In genomic region chr16:72337757-72338156, GRCm38 (mm10) we compare ENCODE assay signal across 25 mouse cellular contexts. TPM values are rescaled to one million over a fixed set of nuclear protein-coding genes. Genes with fewer than 3 reads are reported as not detected.
DNase-seq lines count a peak whose midpoint lies in the region; ATAC-seq and TF ChIP-seq lines count a peak whose summit lies in the region.
"Had no signal": no experiment of that assay in that cellular context is flagged by ENCODE, and none has a peak within 500 bp of the region (broad histone marks: within the 10 kb centered on the region; RNA-seq: fewer than 3 reads in every experiment).

No protein-coding gene starts in this region.

- no peak for TF ChIP-seq CTCF in midbrain, postnatal 0 days (IDR thresholded peaks at IDR 0.05)

- no peaks in the 10 kb centered on the region for H3K27me3 ChIP-seq in forebrain, embryonic 15.5 days
- no peaks in the 10 kb centered on the region for H3K27me3 ChIP-seq in forebrain, embryonic 11.5 days (ENCODE audit: control insufficient read depth, insufficient read depth, low read length)
- H3K27me3 ChIP-seq in midbrain, embryonic 16.5 days (ENCODE audit: control insufficient read depth, insufficient read depth, low read depth, low read length), result no peaks in the 10 kb centered on the region
- H3K27me3 ChIP-seq in midbrain, embryonic 10.5 days (ENCODE audit: low read depth, poor library complexity, severe bottlenecking), result no peaks in the 10 kb centered on the region
- H3K27me3 ChIP-seq in forebrain, embryonic 16.5 days (replicated peaks; ENCODE audit: control insufficient read depth, insufficient read depth, low read length), result no peaks in the 10 kb centered on the region
- no peaks in the 10 kb centered on the region for H3K27me3 ChIP-seq in midbrain, postnatal 0 days (ENCODE audit: insufficient read depth, low read length)
- H3K27me3 ChIP-seq: embryonic facial prominence, embryonic 13.5 days; hindbrain, embryonic 12.5 days; hindbrain, embryonic 15.5 days had no signal

- DNase-seq in forebrain, embryonic 11.5 days (ENCODE audit: low spot score), result no peak
- no peak for DNase-seq in midbrain, embryonic 10.5 days (ENCODE audit: low spot score)
- peak; percentile 5 for DNase-seq in midbrain, postnatal 0 days (ENCODE audit: low spot score)
- DNase-seq in thymus, postnatal 4 days, result no peak
- DNase-seq: adrenal gland, adult 2 months; adrenal gland, postnatal 14 days; cerebellum, adult 11-12 months; cerebellum, adult 8-10 months; cerebellum, postnatal 10 days; cerebellum, postnatal 36 days; embryo, embryonic 11 days; gastrocnemius, adult 2 months; gastrocnemius, postnatal 14 days; heart, adult 11 months had no signal

- H3K4me2 ChIP-seq in forebrain, embryonic 15.5 days (replicated peaks), result no peak overlapping the region
- no peak overlapping the region for H3K4me2 ChIP-seq in forebrain, embryonic 11.5 days (ENCODE audit: low read depth, low read length, severe bottlenecking)
- H3K4me2 ChIP-seq in midbrain, embryonic 16.5 days (ENCODE audit: low read length), result no peak overlapping the region
- H3K4me2 ChIP-seq in forebrain, embryonic 16.5 days (ENCODE audit: low read length), result no peak overlapping the region
- H3K4me2 ChIP-seq in midbrain, postnatal 0 days (ENCODE audit: low read depth, low read length, poor library complexity, severe bottlenecking), result no peak overlapping the region
- H3K4me2 ChIP-seq: embryonic facial prominence, embryonic 13.5 days; heart, embryonic 11.5 days; hindbrain, embryonic 12.5 days; hindbrain, embryonic 15.5 days had no signal

- 78% methylated on average over 1 of the region's 1 CpGs for WGBS in forebrain, embryonic 15.5 days
- 90% methylated on average over 1 of the region's 1 CpGs for WGBS in forebrain, embryonic 11.5 days
- 74% methylated on average over 1 of the region's 1 CpGs for WGBS in midbrain, embryonic 16.5 days
- 93% methylated on average over 1 of the region's 1 CpGs for WGBS in midbrain, embryonic 10.5 days
- WGBS in forebrain, embryonic 16.5 days, result 77% methylated on average over 1 of the region's 1 CpGs
- 82% methylated on average over 1 of the region's 1 CpGs for WGBS in midbrain, postnatal 0 days

- no peak overlapping the region for H3K9ac ChIP-seq in forebrain, embryonic 15.5 days (replicated peaks)
- no peak overlapping the region for H3K9ac ChIP-seq in forebrain, embryonic 11.5 days (ENCODE audit: low read length)
- no peak overlapping the region for H3K9ac ChIP-seq in midbrain, embryonic 16.5 days (ENCODE audit: low read depth, low read length)
- no peak overlapping the region for H3K9ac ChIP-seq in forebrain, embryonic 16.5 days (replicated peaks; ENCODE audit: low read depth, low read length)
- no peak overlapping the region for H3K9ac ChIP-seq in midbrain, postnatal 0 days (replicated peaks; ENCODE audit: low read length, poor library complexity, severe bottlenecking)
- H3K9ac ChIP-seq: embryonic facial prominence, embryonic 13.5 days; hindbrain, embryonic 12.5 days; hindbrain, embryonic 15.5 days had no signal

- no peak overlapping the region for H3K4me3 ChIP-seq in forebrain, embryonic 15.5 days
- no peak overlapping the region for H3K4me3 ChIP-seq in forebrain, embryonic 11.5 days (ENCODE audit: low read depth, low read length)
- H3K4me3 ChIP-seq in midbrain, embryonic 16.5 days (ENCODE audit: low read depth, low read length), result no peak overlapping the region
- no peak overlapping the region for H3K4me3 ChIP-seq in midbrain, embryonic 10.5 days
- H3K4me3 ChIP-seq in forebrain, embryonic 16.5 days (replicated peaks; ENCODE audit: low read length), result no peak overlapping the region
- no peak overlapping the region for H3K4me3 ChIP-seq in midbrain, postnatal 0 days (ENCODE audit: low read depth, low read length)
- H3K4me3 ChIP-seq: embryonic facial prominence, embryonic 10.5 days; embryonic facial prominence, embryonic 13.5 days; erythroblast, embryonic 14.5 days; gastrocnemius, adult 2 months; hindbrain, embryonic 12.5 days; hindbrain, embryonic 15.5 days had no signal

- H3K27ac ChIP-seq in forebrain, embryonic 15.5 days (replicated peaks), result no peak overlapping the region
- no peak overlapping the region for H3K27ac ChIP-seq in forebrain, embryonic 11.5 days (ENCODE audit: low read depth, low read length)
- no peak overlapping the region for H3K27ac ChIP-seq in midbrain, embryonic 16.5 days (ENCODE audit: low read length)
- H3K27ac ChIP-seq in midbrain, embryonic 10.5 days (replicated peaks), result no peak overlapping the region
- no peak overlapping the region for H3K27ac ChIP-seq in forebrain, embryonic 16.5 days (ENCODE audit: low read length)
- no peak overlapping the region for H3K27ac ChIP-seq in midbrain, postnatal 0 days (ENCODE audit: low read depth, low read length)
- H3K27ac ChIP-seq: embryonic facial prominence, embryonic 10.5 days; embryonic facial prominence, embryonic 13.5 days; gastrocnemius, adult 2 months; hindbrain, embryonic 12.5 days; hindbrain, embryonic 15.5 days had no signal

- no peaks in the 10 kb centered on the region for H3K9me3 ChIP-seq in forebrain, embryonic 15.5 days
- no peaks in the 10 kb centered on the region for H3K9me3 ChIP-seq in forebrain, embryonic 11.5 days (ENCODE audit: control insufficient read depth, low read length)
- H3K9me3 ChIP-seq in midbrain, embryonic 16.5 days (replicated peaks; ENCODE audit: control insufficient read depth, low read length, poor library complexity, severe bottlenecking), result no peaks in the 10 kb centered on the region
- H3K9me3 ChIP-seq in midbrain, embryonic 10.5 days (replicated peaks), result no peaks in the 10 kb centered on the region
- H3K9me3 ChIP-seq in forebrain, embryonic 16.5 days (ENCODE audit: control insufficient read depth, low read length), result no peaks in the 10 kb centered on the region
- H3K9me3 ChIP-seq in midbrain, postnatal 0 days (ENCODE audit: low read length), result no peaks in the 10 kb centered on the region
- H3K9me3 ChIP-seq: embryonic facial prominence, embryonic 10.5 days; embryonic facial prominence, embryonic 13.5 days; hindbrain, embryonic 12.5 days; hindbrain, embryonic 15.5 days had no signal

- no peaks in the 10 kb centered on the region for H3K4me1 ChIP-seq in forebrain, embryonic 15.5 days
- no peaks in the 10 kb centered on the region for H3K4me1 ChIP-seq in forebrain, embryonic 11.5 days (replicated peaks; ENCODE audit: control insufficient read depth, insufficient read depth, low read length)
- no peaks in the 10 kb centered on the region for H3K4me1 ChIP-seq in midbrain, embryonic 16.5 days (ENCODE audit: control insufficient read depth, insufficient read depth, low read length)
- no peaks in the 10 kb centered on the region for H3K4me1 ChIP-seq in midbrain, embryonic 10.5 days
- no peaks in the 10 kb centered on the region for H3K4me1 ChIP-seq in forebrain, embryonic 16.5 days (replicated peaks; ENCODE audit: control insufficient read depth, insufficient read depth, low read length)
- H3K4me1 ChIP-seq in midbrain, postnatal 0 days (ENCODE audit: insufficient read depth, low read length), result no peaks in the 10 kb centered on the region
- H3K4me1 ChIP-seq: embryonic facial prominence, embryonic 10.5 days; embryonic facial prominence, embryonic 13.5 days; hindbrain, embryonic 12.5 days; hindbrain, embryonic 15.5 days had no signal

- peak; percentile 68; the same call in 1 of the 2 replicates for ATAC-seq in forebrain, embryonic 15.5 days (replicated peaks)
- ATAC-seq in forebrain, embryonic 11.5 days (replicated peaks; ENCODE audit: low FRiP score), result no peak
- 0 out of 2 replicates have a peak, but pooled peaks have one; percentile 42 for ATAC-seq in midbrain, embryonic 16.5 days
- ATAC-seq in forebrain, embryonic 16.5 days, result peak; percentile 90
- no peak for ATAC-seq in midbrain, postnatal 0 days (ENCODE audit: low FRiP score)
- ATAC-seq: CD4-positive, CD25-positive, alpha-beta regulatory T cell, adult 4 months had no signal

- H3K36me3 ChIP-seq in forebrain, embryonic 15.5 days, result no peaks in the 10 kb centered on the region
- no peaks in the 10 kb centered on the region for H3K36me3 ChIP-seq in forebrain, embryonic 11.5 days (ENCODE audit: control insufficient read depth, insufficient read depth, low read length)
- no peaks in the 10 kb centered on the region for H3K36me3 ChIP-seq in midbrain, embryonic 16.5 days (ENCODE audit: control insufficient read depth, insufficient read depth, low read length)
- no peaks in the 10 kb centered on the region for H3K36me3 ChIP-seq in midbrain, embryonic 10.5 days
- H3K36me3 ChIP-seq in forebrain, embryonic 16.5 days (ENCODE audit: control insufficient read depth, insufficient read depth), result no peaks in the 10 kb centered on the region
- no peaks in the 10 kb centered on the region for H3K36me3 ChIP-seq in midbrain, postnatal 0 days (ENCODE audit: insufficient read depth, low read length)
- H3K36me3 ChIP-seq: embryonic facial prominence, embryonic 10.5 days; embryonic facial prominence, embryonic 13.5 days; hindbrain, embryonic 12.5 days; hindbrain, embryonic 15.5 days had no signal

RNA-seq across cellular contexts. Expression of gene Robo1, which starts 29.7 kb away (rescaled TPM):
- 52.6 and 54.0 TPM in 2 replicates for polyA plus RNA-seq in forebrain, embryonic 15.5 days (2015; fragmentation: Nextera tagmentation; extraction: Ambion mirVana)
- 34.8 and 41.4 TPM in 2 replicates for polyA plus RNA-seq in forebrain, embryonic 11.5 days (2014; fragmentation: Nextera tagmentation; extraction: Ambion mirVana)
- polyA plus RNA-seq in midbrain, embryonic 16.5 days (2015; fragmentation: Nextera tagmentation; extraction: Ambion mirVana), result 47.9 and 60.6 TPM in 2 replicates
- polyA plus RNA-seq in midbrain, embryonic 10.5 days (2016; fragmentation: Nextera tagmentation; extraction: Ambion mirVana), result 28.1 and 44.4 TPM in 2 replicates
- 58.1 and 60.0 TPM in 2 replicates for polyA plus RNA-seq in forebrain, embryonic 16.5 days (2015; fragmentation: Nextera tagmentation; extraction: Ambion mirVana)
- total RNA-seq in midbrain, postnatal 0 days (2014; rRNA removed), result 96.1 and 113 TPM in 2 replicates
- 26.8 and 31.4 TPM in 2 replicates for polyA plus RNA-seq in midbrain, postnatal 0 days (2015; fragmentation: Nextera tagmentation; extraction: Ambion mirVana)
- total RNA-seq: MEL had no signal
- polyA plus RNA-seq: erythroblast, embryonic 14.5 days had no signal

Comparison
In these comparisons a context has a peak if more than half of its experiments do, and no peak if none do; other contexts are left out.
1. ATAC-seq: peak in forebrain, embryonic 15.5 days (single experiment), midbrain, embryonic 16.5 days (single experiment) and forebrain, embryonic 16.5 days (single experiment); none in forebrain, embryonic 11.5 days (single experiment) and midbrain, postnatal 0 days (single experiment).